Mouse (Mus musculus) MEL (cell line): ENCODE data around the gene Xylt2. TPM values are rescaled to one million over a fixed set of nuclear protein-coding genes. Genes with fewer than 3 reads are reported as not detected.

ENCODE experiments used
- DNase-seq: peaks from one replicate; pipeline ENCODE4 v3.0.0; 2011; ENCODE audit warnings: low read depth, low spot score
- H3K27ac ChIP-seq: 2 replicates; pipeline ENCODE4 v1.5.1; 2012; ENCODE audit warnings: low read depth, mild to moderate bottlenecking, control low read depth, low read length, moderate library complexity; ENCODE audit not compliant: control insufficient read depth
- H3K27me3 ChIP-seq, 2 experiments: fragments of 150-350 bp in 1 of 2; sonication (generic) in 1 of 2; 2 replicates each; pipeline ENCODE4 v1.6.1; 2012; ENCODE audit warnings: low read length in 2 of 2, mild to moderate bottlenecking in 2 of 2, improper control_type of control experiment in 1 of 2, moderate library complexity in 1 of 2; ENCODE audit not compliant: insufficient read depth in 2 of 2, control insufficient read depth in 1 of 2
- H3K36me3 ChIP-seq, 2 experiments: 2 replicates each; pipeline ENCODE4 v1.6.1; 2012 to 2014; ENCODE audit warnings: low read length in 2 of 2, improper control_type of control experiment in 1 of 2, inconsistent platforms in 1 of 2, mild to moderate bottlenecking in 1 of 2; ENCODE audit not compliant: insufficient read depth in 2 of 2, control insufficient read depth in 1 of 2
- H3K4me1 ChIP-seq, 2 experiments: fragments of 150-350 bp in 1 of 2; sonication (generic) in 1 of 2; 2 replicates each; pipeline ENCODE4 v1.6.1; 2012; ENCODE audit warnings: low read length in 2 of 2, improper control_type of control experiment in 1 of 2, mild to moderate bottlenecking in 1 of 2; ENCODE audit not compliant: insufficient read depth in 2 of 2, control insufficient read depth in 1 of 2
- H3K4me3 ChIP-seq, 2 experiments: fragments of 150-350 bp in 1 of 2; sonication (generic) in 1 of 2; 2 replicates each; pipeline ENCODE4 v1.5.1; 2012; ENCODE audit warnings: low read depth in 2 of 2, low read length in 2 of 2, mild to moderate bottlenecking in 2 of 2, moderate library complexity in 2 of 2, control low read depth in 1 of 2, improper control_type of control experiment in 1 of 2; ENCODE audit not compliant: control insufficient read depth in 1 of 2, insufficient read depth in 1 of 2
- H3K79me2 ChIP-seq: 2 replicates; pipeline ENCODE4 v1.6.1; 2012; ENCODE audit warnings: mild to moderate bottlenecking, low read length, moderate library complexity; ENCODE audit not compliant: control insufficient read depth, poor library complexity, insufficient read depth
- H3K9ac ChIP-seq: 2 replicates; pipeline ENCODE4 v1.6.1; 2012; ENCODE audit warnings: low read depth, mild to moderate bottlenecking, control low read depth, low read length, moderate library complexity; ENCODE audit not compliant: control insufficient read depth, poor library complexity, severe bottlenecking
- H3K9me3 ChIP-seq: fragments of 150-350 bp; sonication (generic); replicated peaks from 2 replicates; pipeline ENCODE4 v1.6.1; 2012; ENCODE audit warnings: mild to moderate bottlenecking, low read length, improper control_type of control experiment, moderate library complexity; ENCODE audit not compliant: insufficient read depth
- BHLHE40 ChIP-seq: IDR thresholded peaks from 2 replicates; pipeline ENCODE4 v1.6.1; 2012; ENCODE audit warnings: low read depth, mild to moderate bottlenecking, inconsistent platforms, low read length, improper control_type of control experiment, borderline replicate concordance
- CHD2 ChIP-seq: IDR thresholded peaks from 2 replicates; pipeline ENCODE4 v1.6.1; 2011; ENCODE audit warnings: low read length, improper control_type of control experiment
- CTCF ChIP-seq, 3 experiments: IDR thresholded peaks in 2 of 3; conservative IDR thresholded peaks in 1 of 3; 2 replicates each; pipeline ENCODE4 v1.5.1; 2011 to 2012; ENCODE audit warnings: low read length in 3 of 3, low read depth in 2 of 3, mild to moderate bottlenecking in 2 of 3, improper control_type of control experiment in 1 of 3, inconsistent platforms in 1 of 3, mixed read lengths in 1 of 3, moderate library complexity in 1 of 3; ENCODE audit not compliant: control insufficient read depth in 1 of 3, insufficient read depth in 1 of 3, poor library complexity in 1 of 3, severe bottlenecking in 1 of 3
- EP300 ChIP-seq, 2 experiments: IDR thresholded peaks; 2 replicates each; pipeline ENCODE4 v1.6.1; 2011; ENCODE audit warnings: improper control_type of control experiment in 2 of 2, low read length in 2 of 2, low read depth in 1 of 2, mild to moderate bottlenecking in 1 of 2
- GATA1 ChIP-seq: IDR thresholded peaks from 2 replicates; pipeline ENCODE4 v1.6.1; 2011; ENCODE audit warnings: low read depth, low read length, improper control_type of control experiment
- HCFC1 ChIP-seq: IDR thresholded peaks from 2 replicates; pipeline ENCODE4 v1.6.1; 2012; ENCODE audit warnings: low read depth, mild to moderate bottlenecking, inconsistent platforms, low read length, improper control_type of control experiment, moderate library complexity
- JUND ChIP-seq: IDR thresholded peaks from 2 replicates; pipeline ENCODE4 v1.6.1; 2011; ENCODE audit warnings: low read depth, mild to moderate bottlenecking, improper control_type of control experiment, low read length
- KAT2A ChIP-seq: conservative IDR thresholded peaks from 2 replicates; pipeline ENCODE4 v1.6.1; 2012; ENCODE audit warnings: low read depth, low read length, improper control_type of control experiment, inconsistent platforms
- MAX ChIP-seq: IDR thresholded peaks from 2 replicates; pipeline ENCODE4 v1.6.1; 2011; ENCODE audit warnings: low read length, improper control_type of control experiment
- MAZ ChIP-seq: IDR thresholded peaks from 2 replicates; pipeline ENCODE4 v1.6.1; 2012; ENCODE audit warnings: low read depth, mild to moderate bottlenecking, inconsistent platforms, low read length, improper control_type of control experiment
- MEF2A ChIP-seq: IDR thresholded peaks from 2 replicates; pipeline ENCODE4 v1.6.1; 2014; ENCODE audit warnings: low read depth, mild to moderate bottlenecking, inconsistent platforms, low read length, improper control_type of control experiment; ENCODE audit not compliant: poor library complexity, insufficient replicate concordance, severe bottlenecking; ENCODE audit errors: extremely low read depth
- MXI1 ChIP-seq: IDR thresholded peaks from 2 replicates; pipeline ENCODE4 v1.6.1; 2011; ENCODE audit warnings: mild to moderate bottlenecking, low read depth, low read length, improper control_type of control experiment
- MYB ChIP-seq: IDR thresholded peaks from 2 replicates; pipeline ENCODE4 v1.6.1; 2011; ENCODE audit warnings: mild to moderate bottlenecking, low read depth, low read length, improper control_type of control experiment
- MYC ChIP-seq: IDR thresholded peaks from 2 replicates; pipeline ENCODE4 v1.6.1; 2011; ENCODE audit warnings: low read depth, mild to moderate bottlenecking, low read length, improper control_type of control experiment, moderate library complexity
- NRF1 ChIP-seq: IDR thresholded peaks from 2 replicates; pipeline ENCODE4 v1.6.1; 2014; ENCODE audit warnings: low read depth, mild to moderate bottlenecking, inconsistent platforms, low read length, improper control_type of control experiment, moderate library complexity; ENCODE audit not compliant: poor library complexity, insufficient read depth, severe bottlenecking
- POLR2A ChIP-seq, 2 experiments: IDR thresholded peaks; 2 replicates each; pipeline ENCODE4 v1.6.1; 2011 to 2012; ENCODE audit warnings: low read length in 2 of 2, mild to moderate bottlenecking in 2 of 2, control low read depth in 1 of 2, improper control_type of control experiment in 1 of 2, low read depth in 1 of 2, moderate library complexity in 1 of 2; ENCODE audit not compliant: control insufficient read depth in 1 of 2, insufficient read depth in 1 of 2, poor library complexity in 1 of 2
- POLR2AphosphoS2 ChIP-seq: IDR thresholded peaks from 2 replicates; pipeline ENCODE4 v1.6.1; 2011; ENCODE audit warnings: low read length, improper control_type of control experiment
- POLR2AphosphoS5 ChIP-seq: IDR thresholded peaks from 2 replicates; pipeline ENCODE4 v1.6.1; 2012; ENCODE audit warnings: low read depth, borderline replicate concordance, mild to moderate bottlenecking, inconsistent platforms, low read length, moderate library complexity, mixed read lengths
- SIN3A ChIP-seq: IDR thresholded peaks from 2 replicates; pipeline ENCODE4 v1.6.1; 2012; ENCODE audit warnings: low read length, improper control_type of control experiment, inconsistent platforms
- SMC3 ChIP-seq: IDR thresholded peaks from 2 replicates; pipeline ENCODE4 v1.6.1; 2011; ENCODE audit warnings: low read depth, low read length, improper control_type of control experiment
- TAL1 ChIP-seq: IDR thresholded peaks from 2 replicates; pipeline ENCODE4 v1.6.1; 2012; ENCODE audit warnings: mild to moderate bottlenecking, inconsistent platforms, low read length, moderate library complexity, mixed read lengths
- TCF12 ChIP-seq: IDR thresholded peaks from 2 replicates; pipeline ENCODE4 v1.6.1; 2014; ENCODE audit warnings: low read depth, mild to moderate bottlenecking, inconsistent platforms, low read length, improper control_type of control experiment, moderate library complexity
- UBTF ChIP-seq: IDR thresholded peaks from 2 replicates; pipeline ENCODE4 v1.6.1; 2012; ENCODE audit warnings: low read depth, mild to moderate bottlenecking, inconsistent platforms, low read length, improper control_type of control experiment, moderate library complexity, borderline replicate concordance; ENCODE audit not compliant: insufficient read depth
- USF1 ChIP-seq: IDR thresholded peaks from 2 replicates; pipeline ENCODE4 v1.6.1; 2014; ENCODE audit warnings: low read depth, mild to moderate bottlenecking, inconsistent platforms, low read length, improper control_type of control experiment, moderate library complexity
- USF2 ChIP-seq, 2 experiments: IDR thresholded peaks; 2 replicates each; pipeline ENCODE4 v1.6.1; 2011 to 2012; ENCODE audit warnings: improper control_type of control experiment in 2 of 2, low read length in 2 of 2, borderline replicate concordance in 1 of 2, inconsistent platforms in 1 of 2, low read depth in 1 of 2, mild to moderate bottlenecking in 1 of 2; ENCODE audit not compliant: insufficient read depth in 1 of 2
- ZC3H11A ChIP-seq: IDR thresholded peaks from 2 replicates; pipeline ENCODE4 v1.6.1; 2012; ENCODE audit warnings: low read depth, mild to moderate bottlenecking, inconsistent platforms, low read length, improper control_type of control experiment
- ZMIZ1 ChIP-seq: IDR thresholded peaks from 2 replicates; pipeline ENCODE4 v1.6.1; 2012; ENCODE audit warnings: low read depth, mild to moderate bottlenecking, inconsistent platforms, low read length, improper control_type of control experiment, moderate library complexity
- ZNF384 ChIP-seq: IDR thresholded peaks from 2 replicates; pipeline ENCODE4 v1.6.1; 2012; ENCODE audit warnings: low read depth, mild to moderate bottlenecking, inconsistent platforms, low read length, improper control_type of control experiment
- polyA plus RNA-seq, 2 experiments: library from polyadenylated mRNA; stranded (reverse) in 1 of 2; unstranded in 1 of 2; fragments of >175 nt in 1 of 2; fragments of >200 nt in 1 of 2; gene quantifications; 2 replicates each; pipeline versions ENCODE4 v1.2.1 to v1.2.4; 2012; ENCODE audit warnings: low replicate concordance in 2 of 2, low read depth in 1 of 2; ENCODE audit not compliant: insufficient read length in 2 of 2, insufficient read depth in 1 of 2, missing spikeins in 1 of 2
- total RNA-seq: library from RNA; depleted of rRNA; stranded (reverse); fragments of 300-350 nt; gene quantifications from 2 replicates; pipeline ENCODE4 v1.2.3, GENCODE M21; 2012

Gene Xylt2
- total and polyA plus RNA-seq, 3 experiments: 10.1 to 12.4 TPM; not detected in 1

- TF ChIP-seq MEF2A (no peak), UBTF (no peak), TCF12 (no peak), HCFC1 (no peak), ZMIZ1 (no peak), KAT2A (no peak), USF1 (no peak), SMC3 (no peak), NRF1 (no peak), MAZ (no peak), ZNF384 (no peak), CHD2 (no peak), BHLHE40 (no peak), POLR2AphosphoS2 (no peak), MAX (no peak), GATA1 (no peak), MXI1 (no peak), JUND (no peak), CTCF (IDR thresholded peaks at IDR 0.05 in 2 of 3, conservative IDR thresholded peaks at IDR 0.05 in 1 of 3; ENCODE audit: control insufficient read depth in 1 of 3, insufficient read depth in 1 of 3, low read depth in 2 of 3, low read length in 3 of 3, poor library complexity in 1 of 3, severe bottlenecking in 1 of 3) (no peak)
- peaks cover 20 to 45% of the 10 kb centered on the region in 2 experiments for H3K36me3 ChIP-seq
- no peak for DNase-seq
- H3K9me3 ChIP-seq: no peaks in the 10 kb centered on the region
- H3K79me2 ChIP-seq: peaks cover 32% of the 10 kb centered on the region
- H3K4me3 ChIP-seq: no peak overlapping the region
- H3K27me3 ChIP-seq: no peaks in the 10 kb centered on the region
- H3K9ac ChIP-seq: no peak overlapping the region
- no peak overlapping the region for H3K27ac ChIP-seq
- H3K4me1 ChIP-seq: peaks cover 5 to 8% of the 10 kb centered on the region in 2 experiments
These were observed 45.3 kb downstream of the Xylt2 start for GRCm38 (mm10) chr11:94631969-94632368.

GRCm38 (mm10) chr11:94630199-94631011 lies 46.9 kb downstream of the Xylt2 start:
- DNase-seq: peak; percentile 77
- H3K79me2 ChIP-seq: peaks cover 32% of the 10 kb centered on the region
- peak overlapping the region; percentile 78 for H3K27ac ChIP-seq
- H3K4me1 ChIP-seq: peaks cover 4 to 8% of the 10 kb centered on the region in 2 experiments
- no peaks in the 10 kb centered on the region for H3K27me3 ChIP-seq
- H3K4me3 ChIP-seq: peak overlapping the region; percentile 97 to 98
- peaks cover 14 to 31% of the 10 kb centered on the region in 2 experiments for H3K36me3 ChIP-seq
- H3K9me3 ChIP-seq: no peaks in the 10 kb centered on the region
- peak overlapping the region; percentile 97 for H3K9ac ChIP-seq
- TF ChIP-seq TAL1 (no peak), HCFC1 (no peak), ZC3H11A (no peak), EP300 (IDR thresholded peaks at IDR 0.05; ENCODE audit: low read depth in 1 of 2, low read length in 2 of 2) (no peak), POLR2A (IDR thresholded peaks at IDR 0.05; ENCODE audit: control insufficient read depth in 1 of 2, insufficient read depth in 1 of 2, low read depth in 1 of 2, low read length in 2 of 2, poor library complexity in 1 of 2) (no peak; a peak in 1 of 4 replicates), MYC (peak; percentile 95), SIN3A (peak; percentile 77), GATA1 (no peak), MAZ (0 out of 2 replicates have a peak, but pooled peaks have one; percentile 2), POLR2AphosphoS5 (no peak), SMC3 (no peak), MYB (no peak), NRF1 (no peak), USF2 (IDR thresholded peaks at IDR 0.05; ENCODE audit: borderline replicate concordance in 1 of 2, insufficient read depth in 1 of 2, low read depth in 1 of 2, low read length in 2 of 2) (no peak), BHLHE40 (peak; percentile 89; the same call in 1 of the 2 replicates), MEF2A (no peak)
